In genomic region chr10:120876549-120877270, GRCm38 (mm10) we compare ENCODE assay signal across 7 mouse cellular contexts. TPM values are rescaled to one million over a fixed set of nuclear protein-coding genes. Genes with fewer than 3 reads are reported as not detected.
DNase-seq lines count a peak whose midpoint lies in the region; ATAC-seq and TF ChIP-seq lines count a peak whose summit lies in the region.

No protein-coding gene starts in this region.

- no peaks in the 10 kb centered on the region for H3K9me3 ChIP-seq in kidney, postnatal 0 days (replicated peaks; ENCODE audit: low read length)
- no peaks in the 10 kb centered on the region for H3K9me3 ChIP-seq in forebrain, embryonic 12.5 days
- H3K9me3 ChIP-seq in intestine, embryonic 14.5 days (ENCODE audit: control insufficient read depth, low read length): no peaks in the 10 kb centered on the region
- H3K9me3 ChIP-seq in megakaryocyte, embryonic 14.5 days: no peaks in the 10 kb centered on the region

- WGBS in kidney, postnatal 0 days: 60% methylated on average over 20 of the region's 20 CpGs
- 54% methylated on average over 20 of the region's 20 CpGs for WGBS in kidney, adult 2 months
- WGBS in forebrain, embryonic 12.5 days: 74% methylated on average over 20 of the region's 20 CpGs
- 65% methylated on average over 20 of the region's 20 CpGs for WGBS in intestine, embryonic 14.5 days

- TF ChIP-seq POLR2A in kidney, adult 2 months (IDR thresholded peaks at IDR 0.05; ENCODE audit: low read depth, low read length): no peak

- H3K9ac ChIP-seq in kidney, postnatal 0 days (ENCODE audit: low read depth, low read length): no peak overlapping the region
- H3K9ac ChIP-seq in forebrain, embryonic 12.5 days: no peak overlapping the region
- no peak overlapping the region for H3K9ac ChIP-seq in intestine, embryonic 14.5 days (ENCODE audit: low read length)

- H3K4me2 ChIP-seq in kidney, postnatal 0 days (ENCODE audit: low read length): 0 out of 2 replicates have a peak overlapping the region, but pooled peaks have one; percentile 42
- H3K4me2 ChIP-seq in forebrain, embryonic 12.5 days: peak overlapping the region; percentile 32; the same call in 1 of the 2 replicates
- H3K4me2 ChIP-seq in intestine, embryonic 14.5 days (ENCODE audit: low read length): 0 out of 2 replicates have a peak overlapping the region, but pooled peaks have one; percentile 18

- no peaks in the 10 kb centered on the region for H3K27me3 ChIP-seq in kidney, postnatal 0 days (ENCODE audit: insufficient read depth, low read length)
- no peaks in the 10 kb centered on the region for H3K27me3 ChIP-seq in kidney, adult 2 months (replicated peaks; ENCODE audit: control insufficient read depth, insufficient read depth, low read length)
- peaks cover 4% of the 10 kb centered on the region for H3K27me3 ChIP-seq in forebrain, embryonic 12.5 days
- no peaks in the 10 kb centered on the region for H3K27me3 ChIP-seq in intestine, embryonic 14.5 days (replicated peaks; ENCODE audit: control insufficient read depth, insufficient read depth, low read length)
- H3K27me3 ChIP-seq in megakaryocyte, embryonic 14.5 days (replicated peaks): peaks cover 12% of the 10 kb centered on the region

- peaks cover 9% of the 10 kb centered on the region; the same call in 1 of the 2 replicates for H3K4me1 ChIP-seq in kidney, postnatal 0 days (replicated peaks; ENCODE audit: insufficient read depth, low read length)
- peaks cover 2% of the 10 kb centered on the region; the same call in 1 of the 2 replicates for H3K4me1 ChIP-seq in kidney, adult 2 months (ENCODE audit: control insufficient read depth, insufficient read depth, low read length)
- peaks cover 15% of the 10 kb centered on the region for H3K4me1 ChIP-seq in forebrain, embryonic 12.5 days
- H3K4me1 ChIP-seq in intestine, embryonic 14.5 days (replicated peaks; ENCODE audit: control insufficient read depth, insufficient read depth, low read length): peaks cover 30% of the 10 kb centered on the region
- H3K4me1 ChIP-seq in megakaryocyte, embryonic 14.5 days: peaks cover 28% of the 10 kb centered on the region

- H3K27ac ChIP-seq in kidney, postnatal 0 days: no peak overlapping the region
- no peak overlapping the region for H3K27ac ChIP-seq in kidney, adult 2 months (ENCODE audit: insufficient read depth, low read depth, low read length)
- H3K27ac ChIP-seq in forebrain, embryonic 12.5 days: no peak overlapping the region
- H3K27ac ChIP-seq in intestine, embryonic 14.5 days (ENCODE audit: low read depth): peak overlapping the region; percentile 35; the same call in 1 of the 2 replicates

- TF ChIP-seq CTCF in kidney, postnatal 0 days (IDR thresholded peaks at IDR 0.05; ENCODE audit: low read depth): no peak
- no peak for TF ChIP-seq CTCF in kidney, adult 2 months (conservative IDR thresholded peaks at IDR 0.05; ENCODE audit: insufficient read depth, insufficient read length, low read depth, low read length)

- ATAC-seq in kidney, postnatal 0 days (replicated peaks; ENCODE audit: low FRiP score, low read depth): no peak
- no peak for ATAC-seq in forebrain, embryonic 12.5 days (ENCODE audit: low FRiP score)
- no peak for ATAC-seq in intestine, embryonic 14.5 days (replicated peaks; ENCODE audit: low FRiP score, low TSS enrichment, low read depth)

- H3K36me3 ChIP-seq in kidney, postnatal 0 days (ENCODE audit: insufficient read depth, low read length): no peaks in the 10 kb centered on the region
- no peaks in the 10 kb centered on the region for H3K36me3 ChIP-seq in kidney, adult 2 months (ENCODE audit: control insufficient read depth, insufficient read depth, low read length)
- H3K36me3 ChIP-seq in forebrain, embryonic 12.5 days (replicated peaks): no peaks in the 10 kb centered on the region
- no peaks in the 10 kb centered on the region for H3K36me3 ChIP-seq in intestine, embryonic 14.5 days (ENCODE audit: control insufficient read depth, insufficient read depth, low read length)
- no peaks in the 10 kb centered on the region for H3K36me3 ChIP-seq in megakaryocyte, embryonic 14.5 days (replicated peaks; ENCODE audit: low read length)

- no peak for DNase-seq in kidney, postnatal 0 days (ENCODE audit: low spot score)
- no peak for DNase-seq in kidney, adult 2 months
- peak; percentile 49 for DNase-seq in intestine, embryonic 14.5 days (ENCODE audit: low spot score)
- no peak for DNase-seq in urinary bladder, postnatal 36 days (ENCODE audit: low spot score in 2 of 2)
- no peak for DNase-seq in layer of hippocampus, adult 18-20 months (ENCODE audit: low spot score in 2 of 2)

- no peak overlapping the region for H3K4me3 ChIP-seq in kidney, postnatal 0 days (replicated peaks; ENCODE audit: low read depth, low read length)
- no peak overlapping the region for H3K4me3 ChIP-seq in kidney, adult 2 months (ENCODE audit: insufficient read depth, low read depth, low read length)
- H3K4me3 ChIP-seq in forebrain, embryonic 12.5 days (replicated peaks): no peak overlapping the region
- H3K4me3 ChIP-seq in intestine, embryonic 14.5 days (ENCODE audit: low read depth, low read length): no peak overlapping the region
- peak overlapping the region; percentile 81 for H3K4me3 ChIP-seq in megakaryocyte, embryonic 14.5 days (replicated peaks)

RNA-seq across cellular contexts. Expression of gene Msrb3, which starts 22.2 kb away (rescaled TPM):
- polyA plus RNA-seq in kidney, postnatal 0 days (2015; fragmentation: Nextera tagmentation; extraction: Ambion mirVana): 9.9 and 13.2 TPM in 2 replicates
- 7.8 and 9.4 TPM in 2 replicates for polyA plus RNA-seq in kidney, adult 2 months (2012; rRNA removed)
- 7.0 and 11.4 TPM in 2 replicates for polyA plus RNA-seq in forebrain, embryonic 12.5 days (2016; fragmentation: Nextera tagmentation; extraction: Ambion mirVana)
- polyA plus RNA-seq in intestine, embryonic 14.5 days (2014; fragmentation: Nextera tagmentation; extraction: Ambion mirVana): 17.6 and 18.2 TPM in 2 replicates
- polyA plus RNA-seq in megakaryocyte, embryonic 14.5 days (2012; ENCODE audit: insufficient read depth, low replicate concordance): 0.03 TPM in 1 of 2 replicates, not detected in the other
- total RNA-seq in layer of hippocampus, adult 18-20 months (2021): 1 to 10 TPM; 4.1 to 4.2 TPM
